Mouse (Mus musculus) MEL (cell line): ENCODE results near the gene Gatc. TPM values are rescaled to one million over a fixed set of nuclear protein-coding genes. Genes with fewer than 3 reads are reported as not detected.

Source experiments
- DNase-seq: peaks from one replicate; pipeline ENCODE4 v3.0.0; 2011; ENCODE audit warnings: low read depth, low spot score
- H3K27ac ChIP-seq: 2 replicates; pipeline ENCODE4 v1.5.1; 2012; ENCODE audit warnings: low read depth, mild to moderate bottlenecking, control low read depth, low read length, moderate library complexity; ENCODE audit not compliant: control insufficient read depth
- H3K27me3 ChIP-seq, 2 experiments: fragments of 150-350 bp in 1 of 2; sonication (generic) in 1 of 2; 2 replicates each; pipeline ENCODE4 v1.6.1; 2012; ENCODE audit warnings: low read length in 2 of 2, mild to moderate bottlenecking in 2 of 2, improper control_type of control experiment in 1 of 2, moderate library complexity in 1 of 2; ENCODE audit not compliant: insufficient read depth in 2 of 2, control insufficient read depth in 1 of 2
- H3K36me3 ChIP-seq, 2 experiments: 2 replicates each; pipeline ENCODE4 v1.6.1; 2012 to 2014; ENCODE audit warnings: low read length in 2 of 2, improper control_type of control experiment in 1 of 2, inconsistent platforms in 1 of 2, mild to moderate bottlenecking in 1 of 2; ENCODE audit not compliant: insufficient read depth in 2 of 2, control insufficient read depth in 1 of 2
- H3K4me1 ChIP-seq, 2 experiments: fragments of 150-350 bp in 1 of 2; sonication (generic) in 1 of 2; 2 replicates each; pipeline ENCODE4 v1.6.1; 2012; ENCODE audit warnings: low read length in 2 of 2, improper control_type of control experiment in 1 of 2, mild to moderate bottlenecking in 1 of 2; ENCODE audit not compliant: insufficient read depth in 2 of 2, control insufficient read depth in 1 of 2
- H3K4me3 ChIP-seq, 2 experiments: fragments of 150-350 bp in 1 of 2; sonication (generic) in 1 of 2; 2 replicates each; pipeline ENCODE4 v1.5.1; 2012; ENCODE audit warnings: low read depth in 2 of 2, low read length in 2 of 2, mild to moderate bottlenecking in 2 of 2, moderate library complexity in 2 of 2, control low read depth in 1 of 2, improper control_type of control experiment in 1 of 2; ENCODE audit not compliant: control insufficient read depth in 1 of 2, insufficient read depth in 1 of 2
- H3K79me2 ChIP-seq: 2 replicates; pipeline ENCODE4 v1.6.1; 2012; ENCODE audit warnings: mild to moderate bottlenecking, low read length, moderate library complexity; ENCODE audit not compliant: control insufficient read depth, poor library complexity, insufficient read depth
- H3K9ac ChIP-seq: 2 replicates; pipeline ENCODE4 v1.6.1; 2012; ENCODE audit warnings: low read depth, mild to moderate bottlenecking, control low read depth, low read length, moderate library complexity; ENCODE audit not compliant: control insufficient read depth, poor library complexity, severe bottlenecking
- H3K9me3 ChIP-seq: fragments of 150-350 bp; sonication (generic); replicated peaks from 2 replicates; pipeline ENCODE4 v1.6.1; 2012; ENCODE audit warnings: mild to moderate bottlenecking, low read length, improper control_type of control experiment, moderate library complexity; ENCODE audit not compliant: insufficient read depth
- CHD2 ChIP-seq: IDR thresholded peaks from 2 replicates; pipeline ENCODE4 v1.6.1; 2011; ENCODE audit warnings: low read length, improper control_type of control experiment
- EP300 ChIP-seq, 2 experiments: IDR thresholded peaks; 2 replicates each; pipeline ENCODE4 v1.6.1; 2011; ENCODE audit warnings: improper control_type of control experiment in 2 of 2, low read length in 2 of 2, low read depth in 1 of 2, mild to moderate bottlenecking in 1 of 2
- ETS1 ChIP-seq: IDR thresholded peaks from 2 replicates; pipeline ENCODE4 v1.6.1; 2012; ENCODE audit warnings: low read depth, mild to moderate bottlenecking, inconsistent platforms, low read length, improper control_type of control experiment, moderate library complexity
- GABPA ChIP-seq: IDR thresholded peaks from 2 replicates; pipeline ENCODE4 v1.6.1; 2012; ENCODE audit warnings: low read depth, mild to moderate bottlenecking, inconsistent platforms, low read length, improper control_type of control experiment, moderate library complexity
- GATA1 ChIP-seq: IDR thresholded peaks from 2 replicates; pipeline ENCODE4 v1.6.1; 2011; ENCODE audit warnings: low read depth, low read length, improper control_type of control experiment
- HCFC1 ChIP-seq: IDR thresholded peaks from 2 replicates; pipeline ENCODE4 v1.6.1; 2012; ENCODE audit warnings: low read depth, mild to moderate bottlenecking, inconsistent platforms, low read length, improper control_type of control experiment, moderate library complexity
- MAFK ChIP-seq: IDR thresholded peaks from 2 replicates; pipeline ENCODE4 v1.6.1; 2011; ENCODE audit warnings: low read depth, mild to moderate bottlenecking, low read length, improper control_type of control experiment, borderline replicate concordance
- MAZ ChIP-seq: IDR thresholded peaks from 2 replicates; pipeline ENCODE4 v1.6.1; 2012; ENCODE audit warnings: low read depth, mild to moderate bottlenecking, inconsistent platforms, low read length, improper control_type of control experiment
- MXI1 ChIP-seq: IDR thresholded peaks from 2 replicates; pipeline ENCODE4 v1.6.1; 2011; ENCODE audit warnings: mild to moderate bottlenecking, low read depth, low read length, improper control_type of control experiment
- MYB ChIP-seq: IDR thresholded peaks from 2 replicates; pipeline ENCODE4 v1.6.1; 2011; ENCODE audit warnings: mild to moderate bottlenecking, low read depth, low read length, improper control_type of control experiment
- NELFE ChIP-seq: IDR thresholded peaks from 2 replicates; pipeline ENCODE4 v1.6.1; 2011; ENCODE audit warnings: low read depth, low read length, improper control_type of control experiment
- POLR2AphosphoS2 ChIP-seq: IDR thresholded peaks from 2 replicates; pipeline ENCODE4 v1.6.1; 2011; ENCODE audit warnings: low read length, improper control_type of control experiment
- RCOR1 ChIP-seq: IDR thresholded peaks from 2 replicates; pipeline ENCODE4 v1.6.1; 2012; ENCODE audit warnings: low read depth, mild to moderate bottlenecking, inconsistent platforms, low read length, improper control_type of control experiment
- SMC3 ChIP-seq: IDR thresholded peaks from 2 replicates; pipeline ENCODE4 v1.6.1; 2011; ENCODE audit warnings: low read depth, low read length, improper control_type of control experiment
- TBP ChIP-seq: IDR thresholded peaks from 2 replicates; pipeline ENCODE4 v1.8.0; 2011; ENCODE audit warnings: low read depth, low read length, improper control_type of control experiment
- UBTF ChIP-seq: IDR thresholded peaks from 2 replicates; pipeline ENCODE4 v1.6.1; 2012; ENCODE audit warnings: low read depth, mild to moderate bottlenecking, inconsistent platforms, low read length, improper control_type of control experiment, moderate library complexity, borderline replicate concordance; ENCODE audit not compliant: insufficient read depth
- USF2 ChIP-seq, 2 experiments: IDR thresholded peaks; 2 replicates each; pipeline ENCODE4 v1.6.1; 2011 to 2012; ENCODE audit warnings: improper control_type of control experiment in 2 of 2, low read length in 2 of 2, borderline replicate concordance in 1 of 2, inconsistent platforms in 1 of 2, low read depth in 1 of 2, mild to moderate bottlenecking in 1 of 2; ENCODE audit not compliant: insufficient read depth in 1 of 2
- ZMIZ1 ChIP-seq: IDR thresholded peaks from 2 replicates; pipeline ENCODE4 v1.6.1; 2012; ENCODE audit warnings: low read depth, mild to moderate bottlenecking, inconsistent platforms, low read length, improper control_type of control experiment, moderate library complexity
- polyA plus RNA-seq, 2 experiments: library from polyadenylated mRNA; stranded (reverse) in 1 of 2; unstranded in 1 of 2; fragments of >175 nt in 1 of 2; fragments of >200 nt in 1 of 2; gene quantifications; 2 replicates each; pipeline versions ENCODE4 v1.2.1 to v1.2.4; 2012; ENCODE audit warnings: low replicate concordance in 2 of 2, low read depth in 1 of 2; ENCODE audit not compliant: insufficient read length in 2 of 2, insufficient read depth in 1 of 2, missing spikeins in 1 of 2
- total RNA-seq: library from RNA; depleted of rRNA; stranded (reverse); fragments of 300-350 nt; gene quantifications from 2 replicates; pipeline ENCODE4 v1.2.3, GENCODE M21; 2012

The Gatc gene
- total and polyA plus RNA-seq, 3 experiments: 6.5 to 32.2 TPM; not detected in 1

GRCm38 (mm10) chr5:115326875-115327609 lies 13.9 kb downstream of the Gatc start, which contains the start of gene Srsf9 (continued):
- TF ChIP-seq MYB: no peak
- TF ChIP-seq HCFC1: peak; percentile 84
- TF ChIP-seq GATA1: no peak
- no peak for TF ChIP-seq RCOR1
- no peak for TF ChIP-seq MAFK
- no peak for TF ChIP-seq POLR2AphosphoS2
- TF ChIP-seq ZMIZ1: peak; percentile 62
- TF ChIP-seq SMC3: no peak
- no peak for TF ChIP-seq USF2 (IDR thresholded peaks at IDR 0.05; ENCODE audit: borderline replicate concordance in 1 of 2, insufficient read depth in 1 of 2, low read depth in 1 of 2, low read length in 2 of 2)
- no peak for TF ChIP-seq CHD2
- TF ChIP-seq NELFE: peak; percentile 57; the same call in 1 of the 2 replicates
- TF ChIP-seq GABPA: no peak
- no peak; the same call in none of the 2 replicates for TF ChIP-seq MXI1
- peak; percentile 41; the same call in 1 of the 2 replicates for TF ChIP-seq ETS1

DNA sequence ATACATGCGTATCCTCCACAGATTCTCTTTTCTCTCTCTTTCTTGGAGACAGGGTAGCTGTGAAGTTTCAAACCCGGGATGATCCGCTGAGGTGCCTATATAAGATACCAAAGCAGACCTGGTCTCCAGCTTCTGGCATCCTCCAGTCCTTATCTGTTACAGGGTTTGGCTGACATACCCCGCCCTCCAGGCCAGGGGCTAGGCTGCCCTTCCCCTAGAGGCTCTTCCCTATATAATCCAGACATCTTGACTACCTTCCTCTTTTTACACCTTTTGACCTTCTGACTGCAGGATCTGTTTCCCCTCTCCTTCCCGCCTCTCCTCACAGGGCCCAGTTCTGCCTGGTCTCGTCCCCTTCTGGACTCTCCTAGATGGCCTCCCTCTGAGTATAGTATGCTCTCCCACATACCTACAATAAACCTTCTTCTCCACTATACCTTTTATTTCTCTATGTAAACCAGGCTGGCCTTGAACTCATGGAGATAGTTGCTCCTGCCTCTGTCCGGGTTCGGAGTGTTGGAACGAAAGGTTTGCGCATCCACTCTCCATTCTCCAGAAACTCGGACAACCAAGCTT lies 14.6 kb downstream of the Gatc start:
- H3K4me1 ChIP-seq: peaks cover 2 to 10% of the 10 kb centered on the region in 2 experiments; a peak in 1 of 4 replicates
- H3K36me3 ChIP-seq: peaks cover 0 to 24% of the 10 kb centered on the region in 2 experiments; a peak in 2 of 4 replicates
- peak; percentile 75 for DNase-seq
- peak overlapping the region; percentile 85 to 92 for H3K4me3 ChIP-seq
- peaks cover 46% of the 10 kb centered on the region for H3K79me2 ChIP-seq
- TF ChIP-seq RCOR1 (0 out of 2 replicates have a peak, but pooled peaks have one; percentile 11), MAZ (0 out of 2 replicates have a peak, but pooled peaks have one; percentile 28), GABPA (no peak), EP300 (IDR thresholded peaks at IDR 0.05; ENCODE audit: low read depth in 1 of 2, low read length in 2 of 2) (peak in 1 of 2 experiments; percentile 54; a peak in 2 of 4 replicates), ETS1 (peak; percentile 29; the same call in 1 of the 2 replicates), UBTF (no peak), TBP (peak; percentile 64), SMC3 (peak; percentile 20), GATA1 (peak; percentile 66)
- H3K9ac ChIP-seq: peak overlapping the region; percentile 83
- H3K9me3 ChIP-seq: no peaks in the 10 kb centered on the region
- peak overlapping the region; percentile 80 for H3K27ac ChIP-seq
- no peaks in the 10 kb centered on the region for H3K27me3 ChIP-seq
